Mouse (Mus musculus) hindbrain, embryonic 15.5 days (tissue): ENCODE measurements around the gene Olfr1161. TPM values are rescaled to one million over a fixed set of nuclear protein-coding genes. Genes with fewer than 3 reads are reported as not detected.
"Not testable (repeated sequence)": the region's sequence is repeated elsewhere in the genome, so short reads cannot be mapped to it uniquely, and the experiment has no call there.

Experiments used
- ATAC-seq: fragments of 200-750 bp; cut with Nextera tagmentation; 2 replicates; pipeline ENCODE4 v1.8.0; 2017; ENCODE audit warnings: low read depth, moderate number of reproducible peaks, moderate TSS enrichment; ENCODE audit not compliant: low FRiP score
- H3K27ac ChIP-seq: fragments of 300-500 bp; sonication (generic); replicated peaks from 2 replicates; pipeline ENCODE4 v1.5.1; 2015; ENCODE audit warnings: mild to moderate bottlenecking, inconsistent platforms
- H3K27me3 ChIP-seq: fragments of 300-500 bp; sonication (generic); 2 replicates; pipeline ENCODE4 v1.6.1; 2015; ENCODE audit warnings: control low read depth, inconsistent platforms
- H3K36me3 ChIP-seq: fragments of 300-500 bp; sonication (generic); 2 replicates; pipeline ENCODE4 v1.6.1; 2015; ENCODE audit warnings: control low read depth, inconsistent platforms
- H3K4me1 ChIP-seq: fragments of 300-500 bp; sonication (generic); replicated peaks from 2 replicates; pipeline ENCODE4 v1.6.1; 2015; ENCODE audit warnings: control low read depth, inconsistent platforms
- H3K4me2 ChIP-seq: fragments of 300-500 bp; sonication (generic); 2 replicates; pipeline ENCODE4 v1.6.1; 2015; ENCODE audit warnings: moderate library complexity, mild to moderate bottlenecking, inconsistent platforms
- H3K4me3 ChIP-seq: fragments of 300-500 bp; sonication (generic); 2 replicates; pipeline ENCODE4 v1.5.1; 2015; ENCODE audit warnings: mild to moderate bottlenecking, inconsistent platforms
- H3K9ac ChIP-seq: fragments of 300-500 bp; sonication (generic); 2 replicates; pipeline ENCODE4 v1.6.1; 2015; ENCODE audit warnings: inconsistent platforms
- H3K9me3 ChIP-seq: fragments of 300-500 bp; sonication (generic); 2 replicates; pipeline ENCODE4 v1.6.1; 2016; ENCODE audit warnings: control low read depth, inconsistent platforms
- WGBS: fragments of 180-500 bp; shearing (Covaris S2); methylation state at CpG from one replicate; pipeline ENCODE4 v1.1.7; 2015; 5-methylcytosine and 5-hydroxymethylcytosine counted together
- polyA plus RNA-seq: library from polyadenylated mRNA; unstranded; fragments of >200 nt; fragmentation: Nextera tagmentation; extraction: Ambion mirVana; gene quantifications from 2 replicates; pipeline ENCODE4 v1.2.1, GENCODE M21; 2015

The Olfr1161 gene
- polyA plus RNA-seq = not detected in 2 replicates

DNA sequence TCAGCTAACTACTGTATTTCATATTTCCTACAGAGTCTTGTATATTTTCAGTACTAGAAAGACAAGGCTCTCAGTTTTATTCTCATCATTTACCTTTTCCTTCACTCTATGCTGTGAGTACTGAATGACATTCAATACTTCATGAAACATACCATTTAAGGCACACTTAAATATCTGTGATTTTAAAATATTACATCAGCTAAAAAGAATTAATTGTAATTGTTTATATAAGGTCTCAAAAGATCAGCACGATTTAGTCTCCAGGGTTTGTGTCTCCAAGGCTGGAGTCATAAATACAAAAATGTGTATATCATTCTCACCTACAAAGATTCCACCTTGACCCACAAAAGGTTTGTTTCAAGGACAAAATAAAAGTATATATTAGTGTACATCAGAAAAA is at the start of gene Olfr1161:
Gene Olfr1161, plus strand, starts transcription at position 301 of the 400 bp plus-strand sequence.
- ATAC-seq, H3K4me3 ChIP-seq, H3K4me1 ChIP-seq, H3K36me3 ChIP-seq, H3K27me3 ChIP-seq, H3K4me2 ChIP-seq, H3K27ac ChIP-seq, H3K9me3 ChIP-seq, H3K9ac ChIP-seq: not testable (repeated sequence)
- WGBS = 89% methylated on average over 1 of the region's 1 CpGs

DNA sequence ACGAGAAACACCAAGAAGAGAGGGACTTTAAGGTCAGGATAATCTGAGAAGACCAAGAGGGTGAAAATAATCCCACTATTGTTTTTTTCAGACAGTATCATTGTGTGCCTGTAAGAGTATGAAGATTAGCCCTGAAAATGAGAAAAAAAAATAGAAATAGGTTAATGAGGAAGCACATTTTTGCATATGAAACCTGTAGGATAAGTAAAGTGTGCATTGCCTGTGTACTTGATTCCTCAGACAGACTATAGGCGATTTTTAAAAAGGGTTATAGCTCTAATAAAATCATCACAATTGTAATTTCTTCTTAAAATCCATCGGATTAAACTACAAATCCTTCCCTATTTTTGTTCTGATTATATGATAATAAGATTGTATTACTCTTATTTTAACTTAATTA is 48.0 kb upstream of the Olfr1161 start, which contains the start of gene Olfr74:
Gene Olfr74, minus strand, starts transcription at position 101 of the 400 bp plus-strand sequence.
- Histone ChIP-seq H3K27me3 (no peaks in the 10 kb centered on the region), H3K9me3 (no peaks in the 10 kb centered on the region), H3K4me3 (no peak within 1 kb of the TSS), H3K4me2 (no peak within 1 kb of the TSS), H3K4me1 (no peaks in the 10 kb centered on the region), H3K9ac (no peak within 1 kb of the TSS), H3K27ac (no peak within 1 kb of the TSS), H3K36me3 (no peaks in the 10 kb centered on the region)
- ATAC-seq = no peak
- WGBS = 79% methylated on average over 3 of the region's 3 CpGs

DNA sequence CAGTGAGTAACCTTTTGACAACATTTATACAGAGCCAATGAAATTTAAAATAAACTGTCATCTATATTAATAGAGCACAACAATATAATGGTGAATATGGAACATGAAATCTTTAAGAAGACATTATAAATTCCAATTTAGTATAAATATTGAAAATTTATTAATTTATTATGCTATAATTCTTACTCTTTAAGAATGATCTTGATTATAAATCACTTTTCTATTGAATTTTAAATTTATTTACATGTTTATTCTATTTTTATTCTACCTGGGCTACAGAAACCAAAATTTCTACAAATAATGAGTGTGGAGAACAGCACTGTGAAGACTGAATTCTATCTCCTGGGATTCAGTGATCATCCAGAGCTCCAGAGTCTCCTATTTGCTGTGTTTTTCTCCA is 32.8 kb upstream of the Olfr1161 start, which contains the start of gene Olfr1158:
Gene Olfr1158, plus strand, starts transcription at position 301 of the 400 bp plus-strand sequence.
- no peaks in the 10 kb centered on the region for H3K36me3 ChIP-seq
- no peaks in the 10 kb centered on the region for H3K9me3 ChIP-seq
- H3K27me3 ChIP-seq = no peaks in the 10 kb centered on the region
- no peak within 1 kb of the TSS for H3K27ac ChIP-seq
- no peak within 1 kb of the TSS for H3K4me2 ChIP-seq
- ATAC-seq = no peak
- no peak within 1 kb of the TSS for H3K9ac ChIP-seq
- H3K4me1 ChIP-seq = no peaks in the 10 kb centered on the region
- H3K4me3 ChIP-seq = no peak within 1 kb of the TSS

DNA sequence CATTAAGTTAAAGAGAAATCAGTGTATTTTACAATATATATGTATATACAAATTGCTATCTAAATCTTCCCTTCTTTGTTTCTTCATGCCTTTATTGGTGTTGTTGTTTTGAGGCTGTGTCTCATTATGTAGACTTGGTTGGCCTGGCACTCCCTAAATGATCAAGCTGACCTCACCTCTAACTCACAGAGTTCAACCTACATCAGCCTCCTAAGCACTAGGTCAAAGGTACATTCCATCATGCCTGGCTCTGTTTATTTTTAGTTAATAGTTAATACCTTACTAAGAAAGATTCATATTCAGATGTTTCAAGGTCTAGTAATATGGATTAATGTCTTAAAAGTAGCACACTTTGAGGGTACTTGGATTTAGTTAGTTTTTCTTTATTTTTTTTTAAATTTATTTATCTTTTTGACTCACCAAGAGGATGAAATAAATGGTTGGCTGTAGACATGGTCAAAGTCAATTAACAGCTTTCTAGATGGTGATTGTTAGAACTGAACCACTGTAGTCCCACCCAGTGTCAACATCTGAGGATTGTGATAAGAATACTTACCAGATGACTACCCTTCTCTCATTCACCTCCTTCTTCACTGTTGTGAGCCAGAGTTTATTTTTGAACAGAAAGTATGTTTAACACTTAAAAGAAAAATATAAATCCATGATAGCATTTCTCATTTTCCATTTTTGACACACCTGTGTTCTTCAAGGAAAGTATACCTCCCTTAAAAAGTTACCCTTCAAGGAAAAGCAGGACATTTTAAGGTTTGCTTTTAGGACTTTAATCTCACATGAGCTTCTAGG is 14.9 kb upstream of the Olfr1161 start, which contains the start of gene Olfr1160:
Gene Olfr1160, minus strand, starts transcription at position 754 of the 804 bp plus-strand sequence.
- Histone ChIP-seq H3K9me3 (no peaks in the 10 kb centered on the region), H3K4me2 (no peak within 1 kb of the TSS), H3K4me3 (no peak within 1 kb of the TSS), H3K4me1 (no peaks in the 10 kb centered on the region), H3K27me3 (no peaks in the 10 kb centered on the region), H3K36me3 (no peaks in the 10 kb centered on the region), H3K27ac (no peak within 1 kb of the TSS), H3K9ac (no peak within 1 kb of the TSS)
- no peak for ATAC-seq

DNA sequence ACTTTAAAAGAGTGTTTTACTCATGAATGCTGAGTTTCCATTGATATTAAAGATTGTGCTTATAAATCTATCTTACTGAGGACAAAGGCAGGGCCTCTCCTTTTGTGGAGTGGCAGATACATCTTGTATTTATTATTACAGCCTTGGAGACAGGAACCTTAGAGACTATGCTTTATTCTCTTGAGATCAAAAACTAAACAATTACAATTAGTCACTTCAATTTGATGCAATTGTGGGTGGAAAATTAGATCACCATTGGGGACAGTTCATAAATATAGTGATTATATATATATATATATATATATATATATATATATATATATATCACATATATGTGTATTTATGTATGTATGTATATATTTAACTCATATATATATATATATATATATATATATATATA is 15.0 kb downstream of the Olfr1161 start, which contains the start of gene Olfr73:
Gene Olfr73, minus strand, starts transcription at position 101 of the 400 bp plus-strand sequence.
- H3K9me3 ChIP-seq = no peaks in the 10 kb centered on the region
- no peak within 1 kb of the TSS for H3K27ac ChIP-seq
- H3K4me3 ChIP-seq = no peak within 1 kb of the TSS
- ATAC-seq = no peak
- no peak within 1 kb of the TSS for H3K9ac ChIP-seq
- no peaks in the 10 kb centered on the region for H3K4me1 ChIP-seq
- H3K4me2 ChIP-seq = no peak within 1 kb of the TSS
- H3K27me3 ChIP-seq = no peaks in the 10 kb centered on the region
- no peaks in the 10 kb centered on the region for H3K36me3 ChIP-seq

DNA sequence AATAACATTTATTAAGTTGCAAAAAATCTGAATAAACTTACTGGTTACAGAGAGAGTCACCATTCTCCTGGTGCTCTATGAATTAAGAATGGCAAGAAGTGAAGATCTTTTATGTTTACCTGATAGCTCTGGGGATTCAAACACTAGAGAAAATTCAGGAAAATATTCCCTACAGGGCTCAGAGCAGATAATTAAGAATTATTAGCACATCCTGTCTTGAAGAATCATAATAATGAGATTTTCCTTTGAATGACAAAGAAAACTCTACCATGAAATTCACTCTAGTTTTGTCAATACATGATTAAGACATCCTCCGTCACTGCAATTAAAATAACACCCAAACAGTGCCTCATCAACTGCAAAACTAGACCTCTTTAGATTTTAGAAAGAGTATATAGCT is 28.5 kb downstream of the Olfr1161 start, which contains the start of gene Olfr1162:
Gene Olfr1162, minus strand, starts transcription at position 101 of the 400 bp plus-strand sequence.
- H3K9me3 ChIP-seq = no peaks in the 10 kb centered on the region
- H3K27ac ChIP-seq = no peak within 1 kb of the TSS
- no peak within 1 kb of the TSS for H3K4me3 ChIP-seq
- ATAC-seq = no peak
- no peaks in the 10 kb centered on the region for H3K36me3 ChIP-seq
- H3K27me3 ChIP-seq = no peaks in the 10 kb centered on the region
- H3K9ac ChIP-seq = no peak within 1 kb of the TSS
- H3K4me2 ChIP-seq = no peak within 1 kb of the TSS
- no peaks in the 10 kb centered on the region for H3K4me1 ChIP-seq
- WGBS = 82% methylated on average over 1 of the region's 1 CpGs

DNA sequence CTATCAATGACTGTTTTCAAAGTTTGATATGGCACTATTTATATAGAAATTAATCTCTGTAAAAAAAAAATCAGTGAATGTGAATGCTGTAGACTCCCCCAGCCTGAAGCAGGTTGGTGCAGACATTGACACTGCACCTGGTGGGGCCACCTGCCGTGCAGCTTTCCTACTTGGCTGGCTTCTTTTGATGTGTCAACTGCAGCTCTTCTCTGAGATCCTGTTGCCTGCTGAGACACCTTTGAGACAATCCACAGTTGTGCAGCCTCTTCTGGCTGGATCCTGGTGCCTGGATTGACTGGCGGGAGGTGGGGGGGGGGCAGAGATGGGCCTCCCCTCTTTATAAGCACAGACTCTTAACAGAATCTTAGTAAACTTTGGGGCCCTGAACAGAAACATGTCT is 41.0 kb downstream of the Olfr1161 start:
- WGBS = 76% methylated on average over 2 of the region's 2 CpGs
- H3K36me3 ChIP-seq = no peaks in the 10 kb centered on the region
- no peak overlapping the region for H3K9ac ChIP-seq
- H3K4me2 ChIP-seq = no peak overlapping the region
- no peak overlapping the region for H3K4me3 ChIP-seq
- no peaks in the 10 kb centered on the region for H3K4me1 ChIP-seq
- H3K27ac ChIP-seq = no peak overlapping the region
- H3K27me3 ChIP-seq = no peaks in the 10 kb centered on the region
- no peaks in the 10 kb centered on the region for H3K9me3 ChIP-seq
- ATAC-seq = no peak

DNA sequence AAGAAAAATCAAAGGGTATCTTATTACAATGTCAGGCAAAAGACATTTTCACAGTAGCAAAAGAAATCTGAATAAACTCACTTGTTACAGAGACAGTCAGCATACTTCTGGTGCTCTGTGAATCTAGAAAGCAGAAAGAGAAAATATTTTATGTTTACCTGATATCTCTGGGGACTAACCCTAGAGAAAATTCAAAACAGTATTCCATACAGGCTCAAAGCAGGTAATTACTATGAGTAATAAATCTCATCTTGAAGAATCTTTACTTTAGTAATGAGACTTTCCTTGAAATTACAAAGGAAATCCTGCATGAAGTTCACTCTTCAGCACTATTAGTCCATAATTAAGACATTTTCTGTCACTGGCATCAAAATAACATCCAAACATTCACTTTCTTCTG is 49.2 kb downstream of the Olfr1161 start, which contains the start of gene Olfr1163:
Gene Olfr1163, minus strand, starts transcription at position 101 of the 400 bp plus-strand sequence.
- H3K27me3 ChIP-seq = no peaks in the 10 kb centered on the region
- H3K36me3 ChIP-seq = no peaks in the 10 kb centered on the region
- H3K27ac ChIP-seq = no peak within 1 kb of the TSS
- no peak within 1 kb of the TSS for H3K9ac ChIP-seq
- no peak within 1 kb of the TSS for H3K4me3 ChIP-seq
- no peaks in the 10 kb centered on the region for H3K4me1 ChIP-seq
- H3K4me2 ChIP-seq = no peak within 1 kb of the TSS
- ATAC-seq = no peak
- H3K9me3 ChIP-seq = no peaks in the 10 kb centered on the region

Other genes with a start within 250 kb of the Olfr1161 start
- not detected in 2 replicates for gene Olfr152, start 243.3 kb upstream of the Olfr1161 start, polyA plus RNA-seq
- not detected in 2 replicates for gene Olfr1143, start 222.2 kb upstream of the Olfr1161 start, polyA plus RNA-seq
- not detected in 2 replicates for gene Olfr1145, start 213.0 kb upstream of the Olfr1161 start, polyA plus RNA-seq
- gene Olfr1148, start 192.2 kb upstream of the Olfr1161 start, polyA plus RNA-seq = not detected in 2 replicates
- not detected in 2 replicates for gene Olfr1150-ps1, start 178.8 kb upstream of the Olfr1161 start, polyA plus RNA-seq
- gene Olfr1151, start 166.9 kb upstream of the Olfr1161 start, polyA plus RNA-seq = not detected in 2 replicates
- gene Olfr1152, start 156.3 kb upstream of the Olfr1161 start, polyA plus RNA-seq = not detected in 2 replicates
- 0.09 TPM in 1 of 2 replicates, not detected in the other for gene Olfr1153, start 127.8 kb upstream of the Olfr1161 start, polyA plus RNA-seq
- gene Olfr1154, start 117.6 kb upstream of the Olfr1161 start, polyA plus RNA-seq = not detected in 2 replicates
- gene Olfr1155, start 77.6 kb upstream of the Olfr1161 start, polyA plus RNA-seq = not detected in 2 replicates
- not detected in 2 replicates for gene Olfr1156, start 69.7 kb upstream of the Olfr1161 start, polyA plus RNA-seq
- gene Olfr1157, start 54.5 kb upstream of the Olfr1161 start, polyA plus RNA-seq = not detected in 2 replicates
- gene Olfr74, start 48.1 kb upstream of the Olfr1161 start, polyA plus RNA-seq = not detected in 2 replicates
- gene Olfr1158, start 32.7 kb upstream of the Olfr1161 start, polyA plus RNA-seq = not detected in 2 replicates
- gene Olfr1160, start 14.5 kb upstream of the Olfr1161 start, polyA plus RNA-seq = not detected in 2 replicates
- not detected in 2 replicates for gene Olfr73, start 14.9 kb downstream of the Olfr1161 start, polyA plus RNA-seq
- not detected in 2 replicates for gene Olfr1162, start 28.4 kb downstream of the Olfr1161 start, polyA plus RNA-seq
- not detected in 2 replicates for gene Olfr1163, start 49.1 kb downstream of the Olfr1161 start, polyA plus RNA-seq
- gene Olfr1164, start 71.2 kb downstream of the Olfr1161 start, polyA plus RNA-seq = not detected in 2 replicates
- gene Olfr1166, start 105.5 kb downstream of the Olfr1161 start, polyA plus RNA-seq = not detected in 2 replicates
- gene Olfr1167, start 132.4 kb downstream of the Olfr1161 start, polyA plus RNA-seq = not detected in 2 replicates
- gene Olfr1168, start 159.1 kb downstream of the Olfr1161 start, polyA plus RNA-seq = not detected in 2 replicates
- gene Olfr1170, start 205.6 kb downstream of the Olfr1161 start, polyA plus RNA-seq = not detected in 2 replicates